Mouse (Mus musculus): ENCODE data around the gene Gm9821. TPM values are rescaled to one million over a fixed set of nuclear protein-coding genes. Genes with fewer than 3 reads are reported as not detected.
A peak's percentile ranks its signal among the peaks of the same experiment; 100 is the strongest.

The Gm9821 gene
- total RNA-seq, 2 experiments from 2014 or later, result not detected

DNA sequence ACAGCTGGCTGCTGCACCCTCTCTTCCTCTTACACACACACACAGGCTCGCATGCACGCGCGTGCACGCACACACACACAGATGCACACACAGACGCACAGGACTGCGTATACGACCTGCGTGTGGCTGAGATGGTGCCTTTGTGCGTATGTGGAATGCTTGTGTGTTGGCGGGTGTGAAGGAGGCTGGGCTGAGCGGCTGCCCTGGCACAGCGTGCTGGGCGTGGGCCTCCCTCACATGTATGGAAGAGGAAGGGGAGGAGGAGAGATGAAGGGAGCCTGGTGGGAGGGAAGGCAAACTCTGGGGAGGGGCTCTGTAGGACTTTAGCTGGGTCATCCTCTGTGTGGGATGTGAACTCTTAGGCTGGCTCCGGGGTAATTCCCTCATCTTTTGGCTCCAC is 20.1 kb upstream of the Gm9821 start:
- DNase-seq (ENCODE audit: low spot score in 2 of 2), result peak in 1 of 2 experiments; percentile 67

DNA sequence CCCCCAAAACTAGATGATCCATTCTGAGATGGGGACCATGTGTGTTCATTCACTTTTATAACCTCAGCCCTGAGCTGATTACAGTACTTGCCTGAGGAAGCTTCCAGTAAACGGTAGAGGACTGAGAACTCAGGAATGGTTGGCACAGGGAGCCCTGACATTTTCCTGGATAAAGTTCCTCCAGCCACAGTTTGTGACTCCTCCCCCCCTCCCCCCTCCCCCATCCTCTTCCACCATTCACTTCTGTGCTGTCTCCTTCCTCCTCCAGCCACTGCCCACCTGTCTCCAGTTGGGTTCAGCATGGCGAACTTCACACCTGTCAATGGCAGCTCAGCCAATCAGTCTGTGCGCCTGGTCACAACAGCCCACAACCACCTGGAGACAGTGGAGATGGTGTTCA is 18.6 kb upstream of the Gm9821 start, which contains the start of gene Chrm4:
TSS of gene Chrm4 (plus strand) at position 301 of the 400 bp plus-strand sequence.
- no peak for DNase-seq (ENCODE audit: low spot score in 2 of 2)

DNA sequence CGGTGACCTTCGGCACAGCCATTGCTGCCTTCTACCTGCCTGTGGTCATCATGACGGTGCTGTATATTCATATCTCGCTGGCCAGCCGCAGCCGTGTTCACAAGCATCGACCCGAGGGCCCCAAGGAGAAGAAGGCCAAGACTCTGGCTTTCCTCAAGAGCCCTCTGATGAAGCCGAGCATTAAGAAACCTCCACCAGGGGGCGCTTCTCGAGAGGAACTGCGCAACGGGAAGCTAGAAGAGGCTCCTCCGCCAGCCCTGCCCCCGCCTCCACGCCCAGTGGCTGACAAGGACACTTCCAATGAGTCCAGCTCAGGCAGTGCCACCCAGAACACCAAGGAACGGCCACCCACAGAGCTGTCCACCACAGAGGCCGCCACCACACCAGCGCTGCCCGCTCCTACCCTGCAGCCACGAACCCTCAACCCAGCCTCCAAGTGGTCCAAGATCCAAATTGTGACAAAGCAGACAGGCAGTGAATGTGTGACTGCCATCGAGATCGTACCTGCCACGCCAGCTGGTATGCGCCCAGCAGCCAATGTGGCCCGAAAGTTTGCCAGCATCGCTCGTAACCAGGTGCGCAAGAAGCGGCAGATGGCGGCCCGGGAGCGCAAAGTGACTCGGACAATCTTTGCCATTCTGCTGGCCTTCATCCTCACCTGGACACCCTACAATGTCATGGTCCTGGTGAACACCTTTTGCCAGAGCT is 17.5 kb upstream of the Gm9821 start:
- peak in 1 of 2 experiments; percentile 85 for DNase-seq (ENCODE audit: low spot score in 2 of 2)

DNA sequence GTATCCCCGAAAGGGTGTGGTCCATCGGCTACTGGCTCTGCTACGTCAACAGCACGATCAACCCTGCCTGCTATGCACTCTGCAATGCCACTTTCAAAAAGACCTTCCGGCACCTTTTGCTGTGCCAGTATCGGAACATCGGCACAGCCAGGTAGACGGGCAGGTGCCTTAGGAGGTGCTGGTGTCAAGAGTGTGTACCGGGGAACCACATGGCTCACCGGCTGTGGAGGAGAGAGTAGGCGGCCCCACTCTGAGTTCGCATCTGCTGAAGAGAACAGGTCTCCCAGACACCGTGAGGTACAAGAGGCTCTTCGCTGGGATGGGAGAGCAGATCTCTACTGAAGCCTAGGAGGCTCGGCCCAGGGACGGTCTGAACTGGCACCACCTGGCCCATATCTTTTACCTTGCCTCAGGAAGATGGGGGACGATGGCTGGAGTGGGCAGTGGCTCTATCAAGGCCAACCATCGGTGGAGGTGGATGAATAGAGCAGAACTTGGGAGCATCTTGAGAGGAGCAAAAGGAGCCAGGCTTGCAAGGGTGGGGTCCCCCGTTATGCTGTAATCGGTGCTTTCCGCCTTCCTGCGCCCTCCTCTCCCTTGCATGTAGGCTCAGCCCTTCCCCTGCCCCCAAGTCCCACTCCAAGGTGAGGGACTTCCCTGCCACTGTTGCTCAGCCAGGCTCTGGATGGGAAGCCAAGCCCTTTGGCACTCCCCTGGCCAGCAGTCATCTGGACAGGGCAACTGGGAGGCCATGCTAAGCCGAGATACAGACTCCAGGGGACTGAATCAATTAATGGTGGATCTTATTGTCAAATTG is 16.8 kb upstream of the Gm9821 start:
- DNase-seq (ENCODE audit: low spot score in 2 of 2), result no peak

DNA sequence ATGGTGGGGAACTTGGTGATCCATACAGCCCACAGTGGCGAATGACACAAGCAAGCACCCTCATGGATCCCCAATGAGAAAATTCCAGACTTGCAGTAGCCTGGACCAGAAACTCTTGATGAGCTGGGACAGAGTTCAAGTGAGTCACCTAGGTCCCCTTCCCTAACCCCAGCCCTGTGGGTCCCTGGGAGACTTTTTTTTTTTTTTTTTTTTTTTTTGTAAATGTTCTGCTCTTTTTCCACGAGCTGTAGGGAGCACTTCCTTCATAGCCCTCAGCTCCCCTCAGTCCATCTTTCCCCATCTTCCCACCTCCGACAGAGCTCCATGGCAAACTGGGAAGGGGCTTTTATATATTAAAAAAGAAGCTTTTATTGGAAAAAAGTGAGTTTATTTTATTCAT is 16.0 kb upstream of the Gm9821 start:
- DNase-seq (ENCODE audit: low spot score in 2 of 2), result no peak

DNA sequence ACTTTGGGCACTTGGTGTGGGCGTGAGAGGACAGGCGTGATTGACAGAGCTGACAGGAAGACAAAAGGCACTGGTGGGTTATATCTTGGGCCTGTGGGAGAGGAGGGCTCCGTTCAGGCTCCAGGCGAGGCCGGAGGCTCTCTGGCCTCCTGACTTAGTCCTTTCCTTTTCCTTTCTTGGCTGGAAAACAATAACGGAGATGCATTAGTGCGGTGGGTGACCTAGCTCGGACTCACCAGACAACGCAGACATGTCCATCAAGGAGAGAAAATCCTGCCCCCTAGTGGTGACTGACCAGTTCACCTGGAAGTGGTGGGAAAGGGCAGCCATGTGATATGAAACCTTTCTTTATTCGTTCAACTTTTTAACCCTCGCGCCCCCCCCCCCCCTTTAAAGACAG is 15.6 kb upstream of the Gm9821 start:
- no peak for DNase-seq (ENCODE audit: low spot score in 2 of 2)

DNA sequence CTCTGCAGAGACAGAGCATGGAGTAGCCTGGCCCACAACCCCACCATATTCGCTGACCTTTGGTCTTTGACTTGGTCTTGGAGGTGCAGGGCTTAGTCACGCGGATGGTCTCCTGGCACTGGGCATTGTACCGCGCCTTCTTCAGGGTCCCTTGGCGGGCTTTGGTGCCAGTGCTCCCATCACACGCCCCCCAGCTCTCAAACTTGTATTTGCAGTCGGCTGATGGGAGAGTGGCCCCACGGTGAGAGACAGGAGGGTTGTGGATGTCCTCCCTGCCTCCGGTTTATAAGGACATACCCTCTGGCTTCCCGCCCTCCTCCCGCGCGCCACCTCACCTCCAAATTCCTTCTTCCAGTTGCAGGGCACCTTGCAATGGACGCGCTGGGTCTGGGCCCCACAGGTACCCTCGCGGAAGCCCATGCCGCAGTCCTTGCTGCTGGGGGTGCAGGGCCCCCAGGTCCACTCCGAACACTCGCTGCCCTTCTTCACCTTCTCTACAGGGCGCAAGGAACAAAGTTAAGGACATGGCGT is 14.7 kb upstream of the Gm9821 start:
- no peak for DNase-seq (ENCODE audit: low spot score in 2 of 2)

DNA sequence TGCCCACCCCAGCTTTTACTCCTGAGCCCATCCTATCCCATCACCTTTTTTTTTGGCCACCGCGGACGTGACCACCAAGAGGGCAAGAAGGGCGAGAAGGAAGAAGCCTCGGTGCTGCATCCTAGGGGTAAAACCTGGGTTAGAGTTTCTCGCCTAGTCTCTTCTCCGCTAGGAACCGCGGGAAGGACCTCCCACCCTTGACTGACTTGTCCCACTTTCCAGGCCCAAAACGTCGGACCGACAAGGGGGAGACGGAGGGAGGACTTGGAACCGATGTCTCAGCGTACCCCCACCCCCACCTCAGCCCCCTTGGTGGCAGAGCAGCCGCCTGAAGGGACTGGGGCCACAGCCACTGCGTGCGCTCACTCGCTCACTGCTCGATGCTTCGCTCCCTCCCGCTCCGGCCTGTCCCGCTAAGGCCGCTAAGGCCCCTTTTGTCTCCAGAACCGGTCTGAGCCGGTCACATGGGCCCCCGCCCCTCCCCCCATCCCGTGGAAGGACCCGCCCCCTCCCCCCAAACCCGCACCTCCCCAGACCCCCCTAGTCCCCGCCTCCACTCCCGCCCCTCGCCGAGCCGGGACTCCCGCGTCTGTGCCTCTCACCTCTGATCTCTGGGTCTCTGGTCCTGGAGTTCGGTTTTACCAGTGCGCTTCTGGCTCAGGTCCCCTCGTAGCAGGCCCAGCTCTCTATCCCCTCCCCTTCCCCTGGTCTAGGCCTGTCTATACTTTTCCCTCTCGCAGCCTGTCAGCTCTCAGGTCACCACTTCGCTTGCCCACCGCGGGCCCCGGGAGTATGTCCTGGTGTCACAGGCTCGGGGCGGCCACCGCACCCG is 14.0 kb upstream of the Gm9821 start:
- DNase-seq (ENCODE audit: low spot score in 2 of 2), result no peak

DNA sequence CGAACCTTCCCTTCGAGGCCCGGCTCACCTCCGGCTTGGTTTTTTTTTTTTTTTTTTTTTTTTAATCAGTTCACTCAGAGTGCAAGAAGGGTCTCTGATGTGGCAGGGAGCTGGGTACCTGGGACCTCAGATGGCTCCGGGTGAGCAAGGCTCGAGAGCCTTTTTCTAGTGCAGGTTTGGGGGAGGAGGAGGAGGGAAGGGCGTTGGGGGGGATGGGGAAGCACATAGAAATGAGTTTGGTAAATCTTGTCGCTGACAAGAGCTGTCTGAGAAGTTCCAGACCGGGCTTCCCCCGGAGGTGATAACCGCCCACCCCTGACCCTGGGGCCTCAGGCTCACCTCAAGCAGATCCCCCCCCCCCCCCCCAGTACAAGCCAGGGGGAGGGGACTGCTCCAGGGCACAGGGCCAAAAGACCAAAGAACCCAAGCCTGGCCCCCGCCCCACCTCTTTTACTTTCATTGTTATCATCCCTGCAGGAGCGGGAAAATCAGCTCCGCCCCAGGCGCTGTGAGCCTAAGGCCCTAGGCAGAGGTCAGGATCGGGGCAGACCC is 13.3 kb upstream of the Gm9821 start, which contains the start of gene Mdk:
TSS of gene Mdk (minus strand) at position 138 of the 552 bp plus-strand sequence.
- no peak for DNase-seq (ENCODE audit: low spot score in 2 of 2)

DNA sequence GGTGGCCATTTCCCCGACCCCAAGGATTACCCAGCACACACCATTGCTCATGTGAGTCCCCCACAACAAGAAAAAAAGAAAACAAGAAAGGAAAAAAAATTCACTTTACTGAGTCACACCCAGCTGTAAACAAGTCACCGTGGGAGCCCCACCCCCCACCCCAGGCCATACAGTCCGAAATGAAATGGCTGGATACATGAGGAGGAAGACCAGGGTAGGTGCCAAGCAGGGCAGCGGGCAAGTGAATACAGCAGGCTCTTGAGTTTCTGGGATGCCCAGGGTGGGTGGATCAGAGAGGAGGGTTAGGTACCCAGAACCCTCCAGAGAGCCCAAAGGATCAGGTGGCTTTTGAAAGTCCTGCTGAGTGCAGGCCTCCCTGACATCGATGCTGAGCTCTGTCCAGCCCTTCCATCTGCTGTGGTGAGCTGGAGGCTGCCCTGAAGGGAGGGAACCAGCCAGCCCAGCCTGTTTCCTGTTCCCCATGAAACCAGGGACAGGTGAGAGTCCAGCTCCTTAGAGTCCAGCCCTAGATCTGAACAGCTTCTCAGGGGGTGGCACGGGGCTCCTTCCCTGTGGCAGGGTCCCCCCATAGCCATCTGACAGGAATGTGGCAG is 12.7 kb upstream of the Gm9821 start:
- no peak for DNase-seq (ENCODE audit: low spot score in 2 of 2)

DNA sequence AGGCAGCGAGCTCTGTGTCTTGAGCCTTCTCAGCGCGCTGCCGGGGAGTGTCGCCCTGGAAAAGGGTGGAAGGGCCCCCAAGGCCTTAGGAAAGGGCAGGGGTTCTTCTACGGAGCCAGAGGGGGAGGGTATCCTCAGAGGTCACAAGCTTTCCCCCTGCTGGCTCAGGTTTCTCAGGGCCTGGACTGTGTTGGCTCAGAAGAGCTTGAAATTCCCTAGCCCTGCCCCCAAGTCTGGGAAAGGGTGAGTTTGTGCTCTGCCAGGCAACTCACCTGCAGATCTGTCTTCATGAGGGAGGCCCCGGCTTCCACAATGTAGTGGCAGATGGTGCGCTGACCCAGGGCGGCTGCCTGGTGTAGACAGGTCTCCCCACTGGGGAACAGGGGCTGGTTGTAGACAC is 12.0 kb upstream of the Gm9821 start:
- no peak for DNase-seq (ENCODE audit: low spot score in 2 of 2)

DNA sequence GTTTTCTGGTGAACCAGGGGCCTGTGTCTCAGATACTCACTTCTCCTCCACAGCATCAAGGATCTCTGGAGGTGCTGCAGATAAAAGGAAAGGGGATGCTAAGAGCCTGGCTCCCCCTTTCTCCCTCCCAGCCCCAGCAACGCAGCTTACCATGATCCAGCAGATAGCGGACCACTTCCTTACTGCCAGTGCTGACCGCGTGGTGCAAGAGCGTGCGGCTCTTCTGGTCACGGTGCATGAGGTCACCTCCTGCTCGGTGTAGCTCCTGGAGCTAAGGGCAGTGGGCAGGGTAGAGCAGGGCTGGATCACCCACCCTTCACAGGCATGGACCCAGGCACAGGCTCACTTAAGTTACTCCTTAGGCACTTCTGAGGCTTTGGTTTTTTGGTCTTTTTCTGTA is 11.5 kb upstream of the Gm9821 start:
- DNase-seq (ENCODE audit: low spot score in 2 of 2), result no peak

DNA sequence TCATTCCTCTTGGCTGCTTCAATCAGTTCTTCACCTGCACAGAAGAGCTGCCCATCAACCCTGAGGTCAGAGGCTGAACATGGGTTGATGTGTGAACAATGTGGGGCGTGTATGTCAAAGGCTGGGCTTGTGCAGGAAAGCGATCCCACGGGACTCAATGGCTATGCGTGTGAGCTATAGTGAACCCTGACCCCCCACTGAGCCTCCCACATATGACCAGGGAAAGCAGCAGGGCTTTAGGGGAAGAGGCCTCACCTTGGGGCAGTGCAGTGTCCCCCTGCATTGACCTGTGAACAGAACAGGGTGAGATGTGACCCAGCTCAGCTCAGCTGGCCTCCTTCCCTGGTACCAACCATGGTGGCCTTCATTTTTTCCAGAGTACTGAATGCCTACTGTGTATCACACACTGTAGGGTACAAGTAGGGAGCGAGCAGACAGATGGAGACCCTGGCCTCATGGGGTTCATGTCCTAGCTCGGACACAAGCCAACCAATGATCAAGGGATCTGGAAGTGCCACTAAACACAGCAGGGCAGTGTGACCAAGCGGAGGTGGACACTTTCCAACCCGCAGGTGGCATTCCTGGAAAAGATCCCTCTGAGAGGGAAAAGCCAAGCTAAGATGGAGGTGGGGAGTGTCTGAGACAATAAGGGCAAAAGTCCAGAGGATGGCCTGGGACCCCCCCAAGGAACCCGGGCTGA is 10.5 kb upstream of the Gm9821 start:
- no peak for DNase-seq (ENCODE audit: low spot score in 2 of 2)

DNA sequence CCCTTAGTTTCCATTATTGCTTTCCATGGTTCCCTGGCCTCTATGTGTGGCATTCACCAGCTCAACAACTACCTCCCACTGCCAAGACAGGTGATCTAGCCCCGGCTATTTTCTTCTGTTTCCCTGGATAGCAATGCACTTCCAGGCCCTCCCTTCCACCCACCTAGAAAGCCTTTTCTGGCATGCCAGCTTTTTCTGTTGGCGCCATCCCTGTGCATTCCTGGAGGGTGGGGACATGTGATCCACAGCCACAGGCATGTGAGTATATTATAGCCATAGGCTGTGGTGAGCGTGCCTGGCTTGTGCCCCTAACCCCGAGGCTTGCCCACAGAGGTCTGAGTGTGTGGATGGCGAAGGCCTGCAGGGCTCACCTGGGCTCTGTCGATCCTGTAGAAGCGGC is 9.3 kb upstream of the Gm9821 start:
- DNase-seq (ENCODE audit: low spot score in 2 of 2), result no peak

DNA sequence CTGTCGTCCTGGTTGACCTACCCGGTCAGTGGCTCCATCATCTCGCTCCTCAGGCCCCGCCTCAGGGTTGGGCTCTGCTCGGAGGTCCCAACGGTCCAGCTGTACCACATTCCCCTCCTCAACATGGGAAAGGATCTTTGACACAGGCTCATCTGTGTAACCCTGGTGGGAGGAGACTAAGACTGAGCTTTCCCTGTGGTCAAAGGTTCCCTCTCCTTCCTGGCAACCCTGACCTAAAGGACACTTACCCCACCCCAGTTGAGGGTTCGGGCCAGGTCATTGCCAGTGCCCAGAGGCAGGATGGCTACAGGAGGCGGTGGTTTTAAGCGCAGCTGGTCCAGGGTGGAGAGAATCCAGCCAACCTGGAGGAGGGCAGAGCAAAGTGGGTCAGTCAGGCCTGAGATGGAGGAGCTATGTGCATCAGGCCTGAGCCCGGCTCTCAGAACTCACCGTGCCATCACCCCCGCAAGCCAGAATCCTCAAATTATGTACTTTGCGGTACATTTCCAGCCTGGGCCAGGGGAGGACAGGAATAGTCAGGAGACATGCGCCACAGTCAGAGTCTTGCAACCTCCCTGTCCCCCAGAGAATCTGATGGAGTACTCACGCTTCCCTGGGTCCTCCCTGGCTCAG is 6.1 kb upstream of the Gm9821 start:
- no peak for DNase-seq (ENCODE audit: low spot score in 2 of 2)

DNA sequence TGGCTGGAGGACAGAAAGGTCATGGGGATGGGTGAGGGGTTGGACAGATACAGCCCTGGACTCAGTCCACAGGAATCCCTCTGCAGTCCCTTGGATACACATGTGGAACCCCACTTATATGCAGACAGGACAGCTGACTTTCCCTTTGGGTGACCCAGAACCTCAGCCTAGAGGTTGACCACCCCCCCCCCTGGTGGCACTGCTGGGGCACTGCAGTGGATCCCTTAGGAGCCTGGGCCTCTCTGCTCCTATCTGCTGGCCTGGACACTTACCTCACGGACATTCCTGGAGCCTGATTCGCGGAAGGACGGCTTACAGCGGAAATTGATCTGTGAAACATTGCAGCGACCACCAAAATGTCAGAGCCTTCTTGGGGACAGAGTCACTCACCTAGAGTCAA is 3.1 kb upstream of the Gm9821 start:
- DNase-seq (ENCODE audit: low spot score in 2 of 2), result no peak

DNA sequence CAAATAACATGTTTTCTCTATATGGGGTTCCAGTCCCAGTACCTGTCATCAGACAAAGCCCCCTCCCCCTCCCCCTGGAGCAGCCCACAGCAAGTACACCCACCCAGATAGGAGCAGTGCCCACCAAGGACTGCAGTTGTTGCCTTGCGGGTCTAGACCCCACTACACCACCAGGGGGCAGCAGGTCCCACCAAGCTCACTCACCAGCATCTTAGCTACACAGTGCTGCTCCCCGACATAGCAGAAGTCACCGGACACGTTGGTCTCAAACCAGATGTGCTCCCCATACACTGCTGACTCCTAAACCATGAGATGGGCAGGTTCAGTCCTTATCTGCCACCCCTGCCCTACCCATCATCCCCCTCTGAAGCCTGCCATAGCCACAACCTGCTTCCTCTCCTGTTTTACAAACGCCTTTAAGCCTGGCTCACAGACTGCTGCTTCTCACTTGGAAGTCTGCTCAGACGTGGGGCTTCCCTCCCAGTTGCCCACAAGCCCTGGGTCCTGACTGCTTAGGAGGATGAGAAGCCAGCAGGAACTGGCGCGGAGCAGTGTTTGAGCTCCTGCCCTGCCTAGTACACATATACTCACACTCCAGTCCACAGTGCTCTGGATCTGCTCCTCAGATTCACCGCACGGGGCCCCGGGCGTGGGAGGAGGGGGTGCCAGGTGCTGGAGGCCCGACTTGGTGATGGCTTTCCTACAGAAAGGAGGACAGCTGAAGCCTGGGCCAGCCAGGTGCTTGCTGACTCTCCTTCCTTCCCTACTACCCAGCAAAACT is 1.1 kb upstream of the Gm9821 start:
- DNase-seq (ENCODE audit: low spot score in 2 of 2), result peak in 1 of 2 experiments; percentile 89

DNA sequence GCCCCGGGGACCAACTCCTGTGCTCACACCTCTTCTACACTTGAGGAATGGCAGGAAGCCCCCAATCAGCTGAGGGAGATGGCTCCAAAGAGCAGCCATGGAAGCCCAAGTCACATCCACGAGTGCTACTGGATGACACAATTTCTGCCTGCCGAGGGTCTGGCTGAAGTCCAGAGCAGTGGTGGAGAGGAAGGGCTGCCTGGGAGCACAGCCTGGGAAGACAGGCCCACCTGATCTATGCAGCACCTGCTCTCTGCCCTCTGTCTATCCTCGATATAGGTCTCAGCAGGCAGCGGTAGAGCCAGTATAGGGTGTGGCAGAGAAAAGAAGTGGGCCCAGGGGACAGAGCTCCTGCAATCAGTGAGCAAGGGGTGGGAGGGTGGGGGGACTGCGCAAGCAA is 1.3 kb downstream of the Gm9821 start:
- no peak for DNase-seq (ENCODE audit: low spot score in 2 of 2)
